Mouse (Mus musculus) MEL (cell line): ENCODE measurements around the gene Plekha7. TPM values are rescaled to one million over a fixed set of nuclear protein-coding genes. Genes with fewer than 3 reads are reported as not detected.
A peak's percentile ranks its signal among the peaks of the same experiment; 100 is the strongest.

ENCODE experiments used
- DNase-seq: peaks from one replicate; pipeline ENCODE4 v3.0.0; 2011; ENCODE audit warnings: low read depth, low spot score
- H3K27ac ChIP-seq: 2 replicates; pipeline ENCODE4 v1.5.1; 2012; ENCODE audit warnings: low read depth, mild to moderate bottlenecking, control low read depth, low read length, moderate library complexity; ENCODE audit not compliant: control insufficient read depth
- H3K27me3 ChIP-seq, 2 experiments: fragments of 150-350 bp in 1 of 2; sonication (generic) in 1 of 2; 2 replicates each; pipeline ENCODE4 v1.6.1; 2012; ENCODE audit warnings: low read length in 2 of 2, mild to moderate bottlenecking in 2 of 2, improper control_type of control experiment in 1 of 2, moderate library complexity in 1 of 2; ENCODE audit not compliant: insufficient read depth in 2 of 2, control insufficient read depth in 1 of 2
- H3K36me3 ChIP-seq, 2 experiments: 2 replicates each; pipeline ENCODE4 v1.6.1; 2012 to 2014; ENCODE audit warnings: low read length in 2 of 2, improper control_type of control experiment in 1 of 2, inconsistent platforms in 1 of 2, mild to moderate bottlenecking in 1 of 2; ENCODE audit not compliant: insufficient read depth in 2 of 2, control insufficient read depth in 1 of 2
- H3K4me1 ChIP-seq, 2 experiments: fragments of 150-350 bp in 1 of 2; sonication (generic) in 1 of 2; 2 replicates each; pipeline ENCODE4 v1.6.1; 2012; ENCODE audit warnings: low read length in 2 of 2, improper control_type of control experiment in 1 of 2, mild to moderate bottlenecking in 1 of 2; ENCODE audit not compliant: insufficient read depth in 2 of 2, control insufficient read depth in 1 of 2
- H3K4me3 ChIP-seq, 2 experiments: fragments of 150-350 bp in 1 of 2; sonication (generic) in 1 of 2; 2 replicates each; pipeline ENCODE4 v1.5.1; 2012; ENCODE audit warnings: low read depth in 2 of 2, low read length in 2 of 2, mild to moderate bottlenecking in 2 of 2, moderate library complexity in 2 of 2, control low read depth in 1 of 2, improper control_type of control experiment in 1 of 2; ENCODE audit not compliant: control insufficient read depth in 1 of 2, insufficient read depth in 1 of 2
- H3K79me2 ChIP-seq: 2 replicates; pipeline ENCODE4 v1.6.1; 2012; ENCODE audit warnings: mild to moderate bottlenecking, low read length, moderate library complexity; ENCODE audit not compliant: control insufficient read depth, poor library complexity, insufficient read depth
- H3K9ac ChIP-seq: 2 replicates; pipeline ENCODE4 v1.6.1; 2012; ENCODE audit warnings: low read depth, mild to moderate bottlenecking, control low read depth, low read length, moderate library complexity; ENCODE audit not compliant: control insufficient read depth, poor library complexity, severe bottlenecking
- H3K9me3 ChIP-seq: fragments of 150-350 bp; sonication (generic); replicated peaks from 2 replicates; pipeline ENCODE4 v1.6.1; 2012; ENCODE audit warnings: mild to moderate bottlenecking, low read length, improper control_type of control experiment, moderate library complexity; ENCODE audit not compliant: insufficient read depth
- CHD1 ChIP-seq: IDR thresholded peaks from 2 replicates; pipeline ENCODE4 v1.6.1; 2012; ENCODE audit warnings: low read depth, mild to moderate bottlenecking, inconsistent platforms, low read length, improper control_type of control experiment
- CHD2 ChIP-seq: IDR thresholded peaks from 2 replicates; pipeline ENCODE4 v1.6.1; 2011; ENCODE audit warnings: low read length, improper control_type of control experiment
- CTCF ChIP-seq, 3 experiments: IDR thresholded peaks in 2 of 3; conservative IDR thresholded peaks in 1 of 3; 2 replicates each; pipeline ENCODE4 v1.5.1; 2011 to 2012; ENCODE audit warnings: low read length in 3 of 3, low read depth in 2 of 3, mild to moderate bottlenecking in 2 of 3, improper control_type of control experiment in 1 of 3, inconsistent platforms in 1 of 3, mixed read lengths in 1 of 3, moderate library complexity in 1 of 3; ENCODE audit not compliant: control insufficient read depth in 1 of 3, insufficient read depth in 1 of 3, poor library complexity in 1 of 3, severe bottlenecking in 1 of 3
- E2F4 ChIP-seq: IDR thresholded peaks from 2 replicates; pipeline ENCODE4 v1.6.1; 2011; ENCODE audit warnings: low read depth, low read length, improper control_type of control experiment, borderline replicate concordance
- ELF1 ChIP-seq: IDR thresholded peaks from 2 replicates; pipeline ENCODE4 v1.6.1; 2014; ENCODE audit warnings: low read depth, mild to moderate bottlenecking, inconsistent platforms, low read length, improper control_type of control experiment, moderate library complexity
- EP300 ChIP-seq, 2 experiments: IDR thresholded peaks; 2 replicates each; pipeline ENCODE4 v1.6.1; 2011; ENCODE audit warnings: improper control_type of control experiment in 2 of 2, low read length in 2 of 2, low read depth in 1 of 2, mild to moderate bottlenecking in 1 of 2
- ETS1 ChIP-seq: IDR thresholded peaks from 2 replicates; pipeline ENCODE4 v1.6.1; 2012; ENCODE audit warnings: low read depth, mild to moderate bottlenecking, inconsistent platforms, low read length, improper control_type of control experiment, moderate library complexity
- GABPA ChIP-seq: IDR thresholded peaks from 2 replicates; pipeline ENCODE4 v1.6.1; 2012; ENCODE audit warnings: low read depth, mild to moderate bottlenecking, inconsistent platforms, low read length, improper control_type of control experiment, moderate library complexity
- GATA1 ChIP-seq: IDR thresholded peaks from 2 replicates; pipeline ENCODE4 v1.6.1; 2011; ENCODE audit warnings: low read depth, low read length, improper control_type of control experiment
- MXI1 ChIP-seq: IDR thresholded peaks from 2 replicates; pipeline ENCODE4 v1.6.1; 2011; ENCODE audit warnings: mild to moderate bottlenecking, low read depth, low read length, improper control_type of control experiment
- MYB ChIP-seq: IDR thresholded peaks from 2 replicates; pipeline ENCODE4 v1.6.1; 2011; ENCODE audit warnings: mild to moderate bottlenecking, low read depth, low read length, improper control_type of control experiment
- MYC ChIP-seq: IDR thresholded peaks from 2 replicates; pipeline ENCODE4 v1.6.1; 2011; ENCODE audit warnings: low read depth, mild to moderate bottlenecking, low read length, improper control_type of control experiment, moderate library complexity
- NRF1 ChIP-seq: IDR thresholded peaks from 2 replicates; pipeline ENCODE4 v1.6.1; 2014; ENCODE audit warnings: low read depth, mild to moderate bottlenecking, inconsistent platforms, low read length, improper control_type of control experiment, moderate library complexity; ENCODE audit not compliant: poor library complexity, insufficient read depth, severe bottlenecking
- RAD21 ChIP-seq: IDR thresholded peaks from 2 replicates; pipeline ENCODE4 v1.6.1; 2011; ENCODE audit warnings: mild to moderate bottlenecking, low read depth, low read length, improper control_type of control experiment
- TAL1 ChIP-seq: IDR thresholded peaks from 2 replicates; pipeline ENCODE4 v1.6.1; 2012; ENCODE audit warnings: mild to moderate bottlenecking, inconsistent platforms, low read length, moderate library complexity, mixed read lengths
- UBTF ChIP-seq: IDR thresholded peaks from 2 replicates; pipeline ENCODE4 v1.6.1; 2012; ENCODE audit warnings: low read depth, mild to moderate bottlenecking, inconsistent platforms, low read length, improper control_type of control experiment, moderate library complexity, borderline replicate concordance; ENCODE audit not compliant: insufficient read depth
- ZC3H11A ChIP-seq: IDR thresholded peaks from 2 replicates; pipeline ENCODE4 v1.6.1; 2012; ENCODE audit warnings: low read depth, mild to moderate bottlenecking, inconsistent platforms, low read length, improper control_type of control experiment
- ZNF384 ChIP-seq: IDR thresholded peaks from 2 replicates; pipeline ENCODE4 v1.6.1; 2012; ENCODE audit warnings: low read depth, mild to moderate bottlenecking, inconsistent platforms, low read length, improper control_type of control experiment
- polyA plus RNA-seq, 2 experiments: library from polyadenylated mRNA; stranded (reverse) in 1 of 2; unstranded in 1 of 2; fragments of >175 nt in 1 of 2; fragments of >200 nt in 1 of 2; gene quantifications; 2 replicates each; pipeline versions ENCODE4 v1.2.1 to v1.2.4; 2012; ENCODE audit warnings: low replicate concordance in 2 of 2, low read depth in 1 of 2; ENCODE audit not compliant: insufficient read length in 2 of 2, insufficient read depth in 1 of 2, missing spikeins in 1 of 2
- total RNA-seq: library from RNA; depleted of rRNA; stranded (reverse); fragments of 300-350 nt; gene quantifications from 2 replicates; pipeline ENCODE4 v1.2.3, GENCODE M21; 2012

The Plekha7 gene
- total and polyA plus RNA-seq, 3 experiments, result 4.4 to 14.5 TPM; not detected in 1

GRCm38 (mm10) chr7:116263281-116263680 lies 44.9 kb downstream of the Plekha7 start:
- TF ChIP-seq MXI1 (no peak), E2F4 (no peak), MYB (no peak), MYC (no peak), GABPA (no peak), CHD1 (no peak), ETS1 (no peak), UBTF (no peak), ZC3H11A (no peak), ELF1 (no peak)

GRCm38 (mm10) chr7:116262508-116262907 lies 45.7 kb downstream of the Plekha7 start:
- Histone ChIP-seq H3K27me3 (no peaks in the 10 kb centered on the region), H3K27ac (no peak overlapping the region), H3K36me3 (peaks cover 0 to 6% of the 10 kb centered on the region in 2 experiments; a peak in 2 of 4 replicates), H3K4me1 (peaks cover 0 to 11% of the 10 kb centered on the region in 2 experiments; a peak in 2 of 4 replicates), H3K79me2 (no peaks in the 10 kb centered on the region), H3K4me3 (no peak overlapping the region), H3K9me3 (no peaks in the 10 kb centered on the region), H3K9ac (no peak overlapping the region)
- no peak for DNase-seq
- TF ChIP-seq TAL1 (no peak), GATA1 (0 out of 2 replicates have a peak, but pooled peaks have one; percentile 18)

More at GRCm38 (mm10) chr7:116263281-116263680, 44.9 kb downstream of the Plekha7 start:
- no peak for DNase-seq
- Histone ChIP-seq H3K79me2 (no peaks in the 10 kb centered on the region), H3K36me3 (peaks cover 0 to 6% of the 10 kb centered on the region in 2 experiments; a peak in 2 of 4 replicates), H3K27me3 (no peaks in the 10 kb centered on the region), H3K4me3 (no peak overlapping the region), H3K4me1 (peaks cover 0 to 11% of the 10 kb centered on the region in 2 experiments; a peak in 2 of 4 replicates), H3K9me3 (no peaks in the 10 kb centered on the region), H3K9ac (no peak overlapping the region), H3K27ac (no peak overlapping the region)

GRCm38 (mm10) chr7:116262101-116262500 lies 46.1 kb downstream of the Plekha7 start:
- Histone ChIP-seq H3K4me3 (no peak overlapping the region), H3K27me3 (no peaks in the 10 kb centered on the region), H3K79me2 (no peaks in the 10 kb centered on the region), H3K4me1 (peaks cover 0 to 11% of the 10 kb centered on the region in 2 experiments; a peak in 2 of 4 replicates), H3K27ac (no peak overlapping the region), H3K9me3 (no peaks in the 10 kb centered on the region), H3K36me3 (peaks cover 0 to 6% of the 10 kb centered on the region in 2 experiments; a peak in 2 of 4 replicates), H3K9ac (no peak overlapping the region)
- peak; percentile 28 for DNase-seq
- TF ChIP-seq CTCF (IDR thresholded peaks at IDR 0.05 in 2 of 3, conservative IDR thresholded peaks at IDR 0.05 in 1 of 3; ENCODE audit: control insufficient read depth in 1 of 3, insufficient read depth in 1 of 3, low read depth in 2 of 3, low read length in 3 of 3, poor library complexity in 1 of 3, severe bottlenecking in 1 of 3), result peak in 2 of 3 experiments; percentile 5 to 31; a peak in 2 of 6 replicates
- TF ChIP-seq ELF1, result no peak
- no peak for TF ChIP-seq MXI1
- no peak for TF ChIP-seq EP300 (IDR thresholded peaks at IDR 0.05; ENCODE audit: low read depth in 1 of 2, low read length in 2 of 2)
- TF ChIP-seq ZNF384, result no peak
- no peak for TF ChIP-seq CHD2
- TF ChIP-seq ZC3H11A, result no peak
- no peak for TF ChIP-seq NRF1
- peak; percentile 24 for TF ChIP-seq RAD21
- TF ChIP-seq CHD1, result no peak
